Mouse (Mus musculus): Measurements from ENCODE around the gene Adap2.

- TF ChIP-seq POLR2A (IDR thresholded peaks at IDR 0.05; ENCODE audit: insufficient read length, low read depth) (no peak), MYOD1 (IDR thresholded peaks at IDR 0.05; ENCODE audit: control insufficient read depth in 1 of 3, insufficient read length in 2 of 3, low read depth in 2 of 3) (no peak), CEBPB (IDR thresholded peaks at IDR 0.05; ENCODE audit: insufficient read depth, poor library complexity, severe bottlenecking) (no peak), TCF12 (IDR thresholded peaks at IDR 0.05; ENCODE audit: insufficient read depth, poor library complexity, severe bottlenecking) (no peak), MAX (IDR thresholded peaks at IDR 0.05; ENCODE audit: low read depth) (no peak), E2F4 (IDR thresholded peaks at IDR 0.05; ENCODE audit: insufficient read depth) (no peak), MYOG (IDR thresholded peaks at IDR 0.05; ENCODE audit: control insufficient read depth in 1 of 3, insufficient read depth in 1 of 3, insufficient read length in 2 of 3, low read depth in 2 of 3) (no peak), TCF3 (IDR thresholded peaks at IDR 0.05; ENCODE audit: insufficient read length, low read depth) (no peak), POLR2AphosphoS2 (IDR thresholded peaks at IDR 0.05; ENCODE audit: insufficient read length, low read depth) (no peak), REST (IDR thresholded peaks at IDR 0.05; ENCODE audit: insufficient read depth, insufficient read length) (no peak), USF1 (IDR thresholded peaks at IDR 0.05; ENCODE audit: low read depth) (no peak), SRF (IDR thresholded peaks at IDR 0.05; ENCODE audit: control insufficient read depth, insufficient read length, low read depth) (no peak)
Measured at GRCm38 (mm10) chr11:80193827-80194226, 39.9 kb downstream of the Adap2 start.
